ENCODE assay signal across 21 mouse cellular contexts in the genomic region with DNA sequence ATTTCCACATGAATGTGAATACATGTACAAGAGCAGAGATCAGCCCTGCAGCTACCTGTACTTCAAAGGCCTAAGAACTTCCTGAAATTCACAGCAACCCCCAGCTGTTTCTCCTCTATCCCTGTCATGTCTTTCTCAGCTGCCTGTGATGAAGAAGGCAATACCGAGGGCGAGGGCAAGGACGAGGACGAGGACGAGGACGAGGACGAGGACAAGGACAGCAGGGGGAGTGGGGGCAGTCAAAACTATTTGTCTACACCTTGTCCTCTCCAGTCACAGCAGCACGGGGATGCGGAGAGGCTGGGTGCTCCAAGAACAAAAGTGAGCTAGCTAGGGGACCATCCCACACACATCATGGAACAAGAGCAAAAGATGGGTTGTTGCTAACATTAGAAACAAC.
"Had no signal": no experiment of that assay in that cellular context is flagged by ENCODE, and none has a peak within 500 bp of the region (broad histone marks: within the 10 kb centered on the region; RNA-seq: fewer than 3 reads in every experiment).

No protein-coding gene starts in this region.

- H3K4me1 ChIP-seq: heart, embryonic 10.5 days; heart, embryonic 12.5 days; intestine, embryonic 15.5 days; limb, embryonic 12.5 days; liver, embryonic 13.5 days; liver, embryonic 15.5 days had no signal

- H3K4me3 ChIP-seq: heart, embryonic 10.5 days; heart, embryonic 12.5 days; hindbrain, embryonic 10.5 days; hindbrain, embryonic 12.5 days; intestine, embryonic 15.5 days; layer of hippocampus, adult 2 months; left cerebral cortex, adult 2 months; limb, embryonic 10.5 days; limb, embryonic 12.5 days; liver, embryonic 13.5 days; liver, embryonic 15.5 days had no signal

- DNase-seq: gastrocnemius, postnatal 14 days; heart, adult 18-20 months; heart, postnatal 10 days; heart, postnatal 4 days; kidney, adult 18-20 months; kidney, adult 8-10 months; kidney, postnatal 10 days; kidney, postnatal 4 days; liver; liver, embryonic 13.5 days had no signal

- H3K27ac ChIP-seq: heart, embryonic 10.5 days; hindbrain, embryonic 10.5 days; hindbrain, embryonic 12.5 days; hindbrain, embryonic 14.5 days; intestine, embryonic 15.5 days; layer of hippocampus, adult 2 months; left cerebral cortex, adult 2 months; limb, embryonic 10.5 days; limb, embryonic 12.5 days; liver, embryonic 13.5 days; liver, embryonic 15.5 days had no signal
